Mouse (Mus musculus) midbrain, embryonic 16.5 days (tissue): ENCODE results near the gene Pip4k2a. TPM values are rescaled to one million over a fixed set of nuclear protein-coding genes. Genes with fewer than 3 reads are reported as not detected.

Source experiments
- ATAC-seq: fragments of 200-750 bp; cut with Nextera tagmentation; 2 replicates; pipeline ENCODE4 v1.8.0; 2017; ENCODE audit warnings: moderate TSS enrichment
- H3K27ac ChIP-seq: fragments of 300-500 bp; sonication (generic); 2 replicates; pipeline ENCODE4 v1.5.1; 2014; ENCODE audit warnings: mild to moderate bottlenecking, low read length, mixed read lengths
- H3K27me3 ChIP-seq: fragments of 300-500 bp; sonication (generic); 2 replicates; pipeline ENCODE4 v1.6.1; 2014; ENCODE audit warnings: low read depth, low read length, mixed read lengths; ENCODE audit not compliant: control insufficient read depth, insufficient read depth
- H3K36me3 ChIP-seq: fragments of 300-500 bp; sonication (generic); 2 replicates; pipeline ENCODE4 v1.6.1; 2014; ENCODE audit warnings: mild to moderate bottlenecking, low read length, moderate library complexity, mixed read lengths; ENCODE audit not compliant: control insufficient read depth, insufficient read depth
- H3K4me1 ChIP-seq: fragments of 300-500 bp; sonication (generic); 2 replicates; pipeline ENCODE4 v1.6.1; 2014; ENCODE audit warnings: mild to moderate bottlenecking, low read length, mixed read lengths; ENCODE audit not compliant: control insufficient read depth, insufficient read depth
- H3K4me2 ChIP-seq: fragments of 300-500 bp; sonication (generic); 2 replicates; pipeline ENCODE4 v1.6.1; 2014; ENCODE audit warnings: mild to moderate bottlenecking, low read length, mixed read lengths
- H3K4me3 ChIP-seq: fragments of 300-500 bp; sonication (generic); 2 replicates; pipeline ENCODE4 v1.5.1; 2014; ENCODE audit warnings: low read depth, mild to moderate bottlenecking, low read length, moderate library complexity, mixed read lengths
- H3K9ac ChIP-seq: fragments of 300-500 bp; sonication (generic); 2 replicates; pipeline ENCODE4 v1.6.1; 2014; ENCODE audit warnings: low read depth, low read length, mixed read lengths
- H3K9me3 ChIP-seq: fragments of 300-500 bp; sonication (generic); replicated peaks from 2 replicates; pipeline ENCODE4 v1.6.1; 2014; ENCODE audit warnings: mild to moderate bottlenecking, low read length, mixed read lengths; ENCODE audit not compliant: control insufficient read depth, poor library complexity, severe bottlenecking
- WGBS: fragments of 180-500 bp; shearing (Covaris S2); extraction: QIAGEN DNeasy Blood & Tissue Kit; methylation state at CpG from one replicate; pipeline ENCODE4 v1.1.7; 2014; 5-methylcytosine and 5-hydroxymethylcytosine counted together
- polyA plus RNA-seq: library from polyadenylated mRNA; unstranded; fragments of >200 nt; fragmentation: Nextera tagmentation; extraction: Ambion mirVana; gene quantifications from 2 replicates; pipeline ENCODE4 v1.2.1, GENCODE M21; 2015

The Pip4k2a gene
- polyA plus RNA-seq, 1 experiment from 2014 or later, result 10.0 TPM

- 82% methylated on average over 3 of the region's 3 CpGs for WGBS
- no peaks in the 10 kb centered on the region for H3K4me1 ChIP-seq
- no peak for ATAC-seq
- H3K9me3 ChIP-seq, result no peaks in the 10 kb centered on the region
- H3K27me3 ChIP-seq, result no peaks in the 10 kb centered on the region
- H3K4me2 ChIP-seq, result no peak overlapping the region
- no peaks in the 10 kb centered on the region for H3K36me3 ChIP-seq
- no peak overlapping the region for H3K27ac ChIP-seq
- no peak overlapping the region for H3K4me3 ChIP-seq
- H3K9ac ChIP-seq, result no peak overlapping the region
These were observed 12.4 kb downstream of the Pip4k2a start for GRCm38 (mm10) chr2:18985506-18985905.

- Histone ChIP-seq H3K9me3 (no peaks in the 10 kb centered on the region), H3K4me3 (no peak overlapping the region), H3K27ac (no peak overlapping the region), H3K4me2 (no peak overlapping the region), H3K27me3 (no peaks in the 10 kb centered on the region), H3K9ac (no peak overlapping the region), H3K36me3 (no peaks in the 10 kb centered on the region), H3K4me1 (no peaks in the 10 kb centered on the region)
- no peak for ATAC-seq
- 92% methylated on average over 15 of the region's 15 CpGs for WGBS
These were observed 13.7 kb downstream of the Pip4k2a start for GRCm38 (mm10) chr2:18984095-18984847.

GRCm38 (mm10) chr2:18983546-18983945 lies 14.4 kb downstream of the Pip4k2a start:
- no peak overlapping the region for H3K27ac ChIP-seq
- H3K36me3 ChIP-seq, result no peaks in the 10 kb centered on the region
- H3K4me2 ChIP-seq, result no peak overlapping the region
- no peaks in the 10 kb centered on the region for H3K27me3 ChIP-seq
- no peak overlapping the region for H3K4me3 ChIP-seq
- H3K9me3 ChIP-seq, result no peaks in the 10 kb centered on the region
- no peaks in the 10 kb centered on the region for H3K4me1 ChIP-seq
- ATAC-seq, result no peak
- H3K9ac ChIP-seq, result no peak overlapping the region

- no peaks in the 10 kb centered on the region for H3K4me1 ChIP-seq
- H3K4me3 ChIP-seq, result no peak overlapping the region
- ATAC-seq, result no peak
- no peaks in the 10 kb centered on the region for H3K36me3 ChIP-seq
- 84% methylated on average over 6 of the region's 6 CpGs for WGBS
- H3K27me3 ChIP-seq, result no peaks in the 10 kb centered on the region
- H3K9ac ChIP-seq, result no peak overlapping the region
- H3K27ac ChIP-seq, result no peak overlapping the region
- H3K4me2 ChIP-seq, result no peak overlapping the region
- H3K9me3 ChIP-seq, result no peaks in the 10 kb centered on the region
These were observed 15.3 kb downstream of the Pip4k2a start for GRCm38 (mm10) chr2:18982581-18982980.

- 72% methylated on average over 7 of the region's 7 CpGs for WGBS
- Histone ChIP-seq H3K4me3 (no peak overlapping the region), H3K4me1 (no peaks in the 10 kb centered on the region), H3K4me2 (no peak overlapping the region), H3K27ac (no peak overlapping the region), H3K9ac (no peak overlapping the region), H3K36me3 (no peaks in the 10 kb centered on the region), H3K9me3 (no peaks in the 10 kb centered on the region), H3K27me3 (no peaks in the 10 kb centered on the region)
- ATAC-seq, result no peak
These were observed 18.3 kb downstream of the Pip4k2a start for GRCm38 (mm10) chr2:18979675-18980074.

GRCm38 (mm10) chr2:18979046-18979445 lies 18.9 kb downstream of the Pip4k2a start:
- 88% methylated on average over 4 of the region's 4 CpGs for WGBS
- ATAC-seq, result no peak
- Histone ChIP-seq H3K9ac (no peak overlapping the region), H3K4me1 (no peaks in the 10 kb centered on the region), H3K36me3 (no peaks in the 10 kb centered on the region), H3K4me3 (no peak overlapping the region), H3K9me3 (no peaks in the 10 kb centered on the region), H3K4me2 (no peak overlapping the region), H3K27ac (no peak overlapping the region), H3K27me3 (no peaks in the 10 kb centered on the region)

GRCm38 (mm10) chr2:18977201-18977805 lies 20.6 kb downstream of the Pip4k2a start:
- Histone ChIP-seq H3K4me3 (no peak overlapping the region), H3K9me3 (peaks cover 7% of the 10 kb centered on the region), H3K9ac (no peak overlapping the region), H3K36me3 (0 out of 2 replicates have a peak, but pooled peaks cover 6% of the 10 kb centered on the region), H3K27me3 (no peaks in the 10 kb centered on the region), H3K27ac (no peak overlapping the region), H3K4me1 (no peaks in the 10 kb centered on the region), H3K4me2 (no peak overlapping the region)
- WGBS, result 91% methylated on average over 10 of the region's 10 CpGs
- ATAC-seq, result no peak

GRCm38 (mm10) chr2:18976175-18976574 lies 21.8 kb downstream of the Pip4k2a start:
- Histone ChIP-seq H3K9ac (no peak overlapping the region), H3K36me3 (0 out of 2 replicates have a peak, but pooled peaks cover 6% of the 10 kb centered on the region), H3K27me3 (no peaks in the 10 kb centered on the region), H3K4me3 (no peak overlapping the region), H3K4me1 (no peaks in the 10 kb centered on the region), H3K27ac (no peak overlapping the region), H3K4me2 (no peak overlapping the region), H3K9me3 (peaks cover 7% of the 10 kb centered on the region)
- no peak for ATAC-seq
- WGBS, result 92% methylated on average over 2 of the region's 2 CpGs

GRCm38 (mm10) chr2:18974882-18975645 lies 22.9 kb downstream of the Pip4k2a start:
- 54% methylated on average over 4 of the region's 4 CpGs for WGBS
- Histone ChIP-seq H3K4me3 (no peak overlapping the region), H3K9ac (no peak overlapping the region), H3K36me3 (0 out of 2 replicates have a peak, but pooled peaks cover 6% of the 10 kb centered on the region), H3K4me1 (no peaks in the 10 kb centered on the region), H3K27ac (no peak overlapping the region), H3K4me2 (no peak overlapping the region), H3K27me3 (no peaks in the 10 kb centered on the region), H3K9me3 (peaks cover 7% of the 10 kb centered on the region)
- no peak for ATAC-seq
